Mouse (Mus musculus) cortical plate, adult 2 months (tissue): Measurements from ENCODE around the gene Sdk1. TPM values are rescaled to one million over a fixed set of nuclear protein-coding genes. Genes with fewer than 3 reads are reported as not detected.

Experiments used
- H3K27ac ChIP-seq: fragments of 200-500 bp; 2 replicates; pipeline ENCODE4 v1.5.1; 2012; ENCODE audit warnings: low read length, control low read depth, inconsistent platforms; ENCODE audit not compliant: insufficient read depth
- H3K4me1 ChIP-seq: fragments of 200-500 bp; 2 replicates; pipeline ENCODE4 v1.6.1; 2011; ENCODE audit warnings: low read length; ENCODE audit not compliant: control insufficient read depth, insufficient read depth
- H3K4me3 ChIP-seq: fragments of 200-500 bp; 2 replicates; pipeline ENCODE4 v1.5.1; 2011; ENCODE audit warnings: mild to moderate bottlenecking, low read length, control low read depth; ENCODE audit not compliant: insufficient read depth
- CTCF ChIP-seq: fragments of 200-500 bp; IDR thresholded peaks from 2 replicates; pipeline ENCODE4 v1.5.1; 2011; ENCODE audit warnings: mild to moderate bottlenecking, control low read depth, low read length; ENCODE audit not compliant: insufficient read depth; ENCODE audit errors: extremely low read depth
- POLR2A ChIP-seq: fragments of 200-500 bp; IDR thresholded peaks from 2 replicates; pipeline ENCODE4 v1.6.1; 2011; ENCODE audit warnings: mild to moderate bottlenecking, low read length, control low read depth; ENCODE audit not compliant: insufficient read depth; ENCODE audit errors: extremely low read depth
- polyA plus RNA-seq: library from polyadenylated mRNA; depleted of rRNA; stranded (reverse); fragments of >200 nt; gene quantifications from 2 replicates; pipeline ENCODE4 v1.2.3, GENCODE M21; 2012

Sdk1 gene
- polyA plus RNA-seq, 1 experiment: 3.3 TPM

- Histone ChIP-seq H3K4me1 (no peaks in the 10 kb centered on the region; the same call in 1 of the 2 replicates), H3K27ac (no peak overlapping the region), H3K4me3 (no peak overlapping the region)
- no peak for TF ChIP-seq POLR2A
- TF ChIP-seq CTCF: peak; percentile 54
These were observed 743.7 kb downstream of the Sdk1 start for GRCm38 (mm10) chr5:141985003-141985402.

GRCm38 (mm10) chr5:141985551-141985950 is 744.3 kb downstream of the Sdk1 start:
- no peak overlapping the region for H3K27ac ChIP-seq
- H3K4me1 ChIP-seq: no peaks in the 10 kb centered on the region; the same call in 1 of the 2 replicates
- TF ChIP-seq CTCF (no peak), POLR2A (no peak)
- no peak overlapping the region for H3K4me3 ChIP-seq

GRCm38 (mm10) chr5:141987287-141987799 is 746.1 kb downstream of the Sdk1 start:
- no peak for TF ChIP-seq CTCF
- no peak for TF ChIP-seq POLR2A
- H3K4me3 ChIP-seq: no peak overlapping the region
- H3K27ac ChIP-seq: no peak overlapping the region
- no peaks in the 10 kb centered on the region; the same call in 1 of the 2 replicates for H3K4me1 ChIP-seq

- TF ChIP-seq POLR2A (no peak), CTCF (no peak)
- no peak overlapping the region for H3K27ac ChIP-seq
- no peak overlapping the region for H3K4me3 ChIP-seq
- H3K4me1 ChIP-seq: no peaks in the 10 kb centered on the region
These were observed 747.4 kb downstream of the Sdk1 start for GRCm38 (mm10) chr5:141988685-141989084.

- Histone ChIP-seq H3K4me1 (no peaks in the 10 kb centered on the region), H3K27ac (no peak overlapping the region), H3K4me3 (no peak overlapping the region)
- no peak for TF ChIP-seq POLR2A
- no peak for TF ChIP-seq CTCF
These were observed 752.9 kb downstream of the Sdk1 start for GRCm38 (mm10) chr5:141994192-141994591.

- Histone ChIP-seq H3K27ac (no peak overlapping the region), H3K4me3 (no peak overlapping the region), H3K4me1 (no peaks in the 10 kb centered on the region)
- no peak for TF ChIP-seq POLR2A
- no peak for TF ChIP-seq CTCF
These were observed 759.0 kb downstream of the Sdk1 start for GRCm38 (mm10) chr5:142000247-142000646.

GRCm38 (mm10) chr5:142001131-142001530 is 759.8 kb downstream of the Sdk1 start:
- TF ChIP-seq CTCF (no peak), POLR2A (no peak)
- H3K4me3 ChIP-seq: no peak overlapping the region
- H3K27ac ChIP-seq: no peak overlapping the region
- H3K4me1 ChIP-seq: no peaks in the 10 kb centered on the region

- Histone ChIP-seq H3K4me1 (no peaks in the 10 kb centered on the region), H3K4me3 (no peak overlapping the region), H3K27ac (no peak overlapping the region)
- no peak for TF ChIP-seq POLR2A
These were observed 760.7 kb downstream of the Sdk1 start for GRCm38 (mm10) chr5:142001973-142002372.

GRCm38 (mm10) chr5:142010189-142010588 is 768.9 kb downstream of the Sdk1 start:
- Histone ChIP-seq H3K27ac (no peak overlapping the region), H3K4me3 (no peak overlapping the region), H3K4me1 (no peaks in the 10 kb centered on the region; the same call in 1 of the 2 replicates)
- TF ChIP-seq POLR2A: no peak
- no peak for TF ChIP-seq CTCF

- H3K27ac ChIP-seq: no peak overlapping the region
- TF ChIP-seq POLR2A (no peak), CTCF (no peak)
These were observed 775.7 kb downstream of the Sdk1 start for GRCm38 (mm10) chr5:142017001-142017400.

GRCm38 (mm10) chr5:142022877-142023580 is 781.7 kb downstream of the Sdk1 start:
- TF ChIP-seq POLR2A (no peak), CTCF (no peak)
- H3K4me3 ChIP-seq: no peak overlapping the region
- no peaks in the 10 kb centered on the region for H3K4me1 ChIP-seq
- H3K27ac ChIP-seq: no peak overlapping the region

More at GRCm38 (mm10) chr5:142017001-142017400, 775.7 kb downstream of the Sdk1 start:
- no peak overlapping the region for H3K4me3 ChIP-seq
- H3K4me1 ChIP-seq: no peaks in the 10 kb centered on the region
